Mouse (Mus musculus) right cerebral cortex, adult 2 months (tissue): Measurements from ENCODE around the gene Rit1.
"Not testable (repeated sequence)": the region's sequence is repeated elsewhere in the genome, so short reads cannot be mapped to it uniquely, and the experiment has no call there.

Experiments used
- DNase-seq, 2 experiments: peaks; one replicate each; pipeline ENCODE4 v3.0.0; 2021 to 2022; ENCODE audit warnings: low spot score in 2 of 2

The Rit1 gene

GRCm38 (mm10) chr3:88716399-88717197, at the start of gene Rit1:
Rit1 (plus strand) TSS chr3:88716838.
- DNase-seq: peak; percentile 71 to 81

- DNase-seq: peak; percentile 54 to 67
These were observed 39.2 kb upstream of the Rit1 start for GRCm38 (mm10) chr3:88677399-88677798.

- no peak for DNase-seq
These were observed 32.8 kb upstream of the Rit1 start for GRCm38 (mm10) chr3:88683814-88684213.

- no peak for DNase-seq
These were observed 32.2 kb upstream of the Rit1 start for GRCm38 (mm10) chr3:88684236-88684979.

GRCm38 (mm10) chr3:88684980-88685941, 31.4 kb upstream of the Rit1 start, which contains the start of gene Khdc4:
Khdc4 (plus strand) TSS chr3:88685803.
- DNase-seq: peak; percentile 95 to 97

- DNase-seq: peak in 1 of 2 experiments; percentile 45
These were observed 30.6 kb upstream of the Rit1 start for GRCm38 (mm10) chr3:88685958-88686451.

GRCm38 (mm10) chr3:88686734-88687611, 29.7 kb upstream of the Rit1 start:
- no peak for DNase-seq

GRCm38 (mm10) chr3:88689079-88689478, 27.6 kb upstream of the Rit1 start:
- DNase-seq: no peak

GRCm38 (mm10) chr3:88695545-88695944, 21.1 kb upstream of the Rit1 start:
- DNase-seq: no peak

- no peak for DNase-seq
These were observed 18.6 kb upstream of the Rit1 start for GRCm38 (mm10) chr3:88698051-88698450.

GRCm38 (mm10) chr3:88698834-88699233, 17.8 kb upstream of the Rit1 start:
- no peak for DNase-seq

GRCm38 (mm10) chr3:88700247-88700646, 16.4 kb upstream of the Rit1 start:
- no peak for DNase-seq

- DNase-seq: no peak
These were observed 15.4 kb upstream of the Rit1 start for GRCm38 (mm10) chr3:88701222-88701621.

GRCm38 (mm10) chr3:88713709-88714108, 2.9 kb upstream of the Rit1 start:
- no peak for DNase-seq

- DNase-seq: no peak
These were observed 1.9 kb upstream of the Rit1 start for GRCm38 (mm10) chr3:88714725-88715124.

GRCm38 (mm10) chr3:88715716-88716115, 922 bp upstream of the Rit1 start:
- not testable (repeated sequence) for DNase-seq

GRCm38 (mm10) chr3:88717198-88717798, 660 bp downstream of the Rit1 start:
- peak in 1 of 2 experiments; percentile 38 for DNase-seq

GRCm38 (mm10) chr3:88717831-88718230, 1.2 kb downstream of the Rit1 start:
- no peak for DNase-seq

GRCm38 (mm10) chr3:88719098-88719497, 2.5 kb downstream of the Rit1 start:
- DNase-seq: no peak

GRCm38 (mm10) chr3:88736556-88736955, 19.9 kb downstream of the Rit1 start:
- no peak for DNase-seq
